Mouse (Mus musculus) cerebellum, adult (tissue): ENCODE data around the gene Med15.
"Not testable (repeated sequence)": the region's sequence is repeated elsewhere in the genome, so short reads cannot be mapped to it uniquely, and the experiment has no call there.

Experiments
- ATAC-seq: cut with Nextera tagmentation; 2 replicates; pipeline ENCODE4 v1.9.2; 2017; ENCODE audit warnings: mild to moderate bottlenecking, moderate library complexity, mixed read lengths; ENCODE audit not compliant: insufficient number of reproducible peaks, low FRiP score, low TSS enrichment

Med15 gene

GRCm38 (mm10) chr16:17732841-17733340 lies at the start of gene Med15:
Med15 (minus strand) TSS chr16:17732891.
- no peak for ATAC-seq

GRCm38 (mm10) chr16:17779692-17780091 lies 47.0 kb upstream of the Med15 start:
- ATAC-seq, result no peak

GRCm38 (mm10) chr16:17778223-17778622 lies 45.5 kb upstream of the Med15 start:
- ATAC-seq, result no peak

GRCm38 (mm10) chr16:17776828-17777227 lies 44.1 kb upstream of the Med15 start:
- no peak for ATAC-seq

GRCm38 (mm10) chr16:17771117-17771865 lies 38.6 kb upstream of the Med15 start:
- no peak for ATAC-seq

GRCm38 (mm10) chr16:17768834-17769233 lies 36.1 kb upstream of the Med15 start:
- peak; percentile 82; the same call in 1 of the 2 replicates for ATAC-seq

GRCm38 (mm10) chr16:17764108-17764511 lies 31.4 kb upstream of the Med15 start:
- ATAC-seq, result no peak

GRCm38 (mm10) chr16:17761074-17761473 lies 28.4 kb upstream of the Med15 start:
- ATAC-seq, result no peak

GRCm38 (mm10) chr16:17760657-17761056 lies 28.0 kb upstream of the Med15 start:
- ATAC-seq, result no peak

- ATAC-seq, result peak; percentile 41
Observed at GRCm38 (mm10) chr16:17759813-17760321, 27.2 kb upstream of the Med15 start.

GRCm38 (mm10) chr16:17759344-17759773 lies 26.7 kb upstream of the Med15 start, which contains the start of gene Klhl22:
Klhl22 (plus strand) TSS chr16:17759618.
- ATAC-seq, result peak; percentile 72

GRCm38 (mm10) chr16:17758902-17759301 lies 26.2 kb upstream of the Med15 start:
- ATAC-seq, result no peak

GRCm38 (mm10) chr16:17757756-17758155 lies 25.1 kb upstream of the Med15 start:
- ATAC-seq, result no peak

- no peak for ATAC-seq
Observed at GRCm38 (mm10) chr16:17753686-17754085, 21.0 kb upstream of the Med15 start.

- no peak for ATAC-seq
Observed at GRCm38 (mm10) chr16:17753001-17753400, 20.3 kb upstream of the Med15 start.

GRCm38 (mm10) chr16:17745067-17745466 lies 12.4 kb upstream of the Med15 start:
- ATAC-seq, result no peak

GRCm38 (mm10) chr16:17744536-17744935 lies 11.8 kb upstream of the Med15 start:
- ATAC-seq, result no peak

- ATAC-seq, result no peak
Observed at GRCm38 (mm10) chr16:17743279-17743678, 10.6 kb upstream of the Med15 start.

- ATAC-seq, result no peak
Observed at GRCm38 (mm10) chr16:17742810-17743209, 10.1 kb upstream of the Med15 start.

GRCm38 (mm10) chr16:17740080-17740479 lies 7.4 kb upstream of the Med15 start:
- ATAC-seq, result no peak

GRCm38 (mm10) chr16:17736156-17736555 lies 3.5 kb upstream of the Med15 start:
- ATAC-seq, result no peak

GRCm38 (mm10) chr16:17734872-17735271 lies 2.2 kb upstream of the Med15 start:
- ATAC-seq, result not testable (repeated sequence)
